Mouse (Mus musculus): ENCODE results near the gene Fbxo24. TPM values are rescaled to one million over a fixed set of nuclear protein-coding genes. Genes with fewer than 3 reads are reported as not detected.
"Not testable (repeated sequence)": the region's sequence is repeated elsewhere in the genome, so short reads cannot be mapped to it uniquely, and the experiment has no call there.

Gene Fbxo24
- polyA plus RNA-seq, 1 experiment from 2014 or later: 0.19 TPM

DNA sequence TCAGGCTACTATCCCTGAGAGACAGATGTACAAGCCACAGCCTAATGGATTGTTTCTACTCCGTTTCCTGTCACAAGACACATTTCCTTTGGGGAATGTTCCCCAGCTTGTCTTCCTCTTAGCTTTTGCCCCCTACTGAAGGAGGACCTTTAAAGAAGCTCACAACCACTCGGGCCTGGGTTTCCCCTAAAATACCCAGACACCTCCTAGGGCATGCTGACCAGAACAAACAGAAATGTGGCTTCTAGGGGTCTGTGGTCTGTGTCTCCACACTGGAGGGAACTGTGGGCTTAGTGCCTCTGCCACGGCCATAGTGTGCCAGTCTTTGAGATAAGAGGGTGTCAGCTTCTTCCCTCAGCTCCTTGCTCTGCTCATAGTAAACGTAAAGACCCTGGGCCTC, 2.8 kb upstream of the Fbxo24 start:
- no peak overlapping the region; the same call in 1 of the 2 replicates for H3K4me3 ChIP-seq (ENCODE audit: low read depth, low read length)
- H3K9ac ChIP-seq (replicated peaks; ENCODE audit: low read depth, low read length): no peak overlapping the region
- no peak for ATAC-seq (ENCODE audit: low read depth)
- 66% methylated on average over 4 of the region's 4 CpGs for WGBS
- H3K4me1 ChIP-seq (ENCODE audit: control insufficient read depth, insufficient read depth, low read length): peaks cover 26% of the 10 kb centered on the region
- peaks cover 12% of the 10 kb centered on the region; the same call in 1 of the 2 replicates for H3K36me3 ChIP-seq (ENCODE audit: control insufficient read depth, insufficient read depth, low read length)
- H3K9me3 ChIP-seq (ENCODE audit: control insufficient read depth, low read length): no peaks in the 10 kb centered on the region
- H3K27me3 ChIP-seq (ENCODE audit: control insufficient read depth, insufficient read depth, low read length): no peaks in the 10 kb centered on the region
- H3K4me2 ChIP-seq (ENCODE audit: low read depth, low read length): peak overlapping the region; percentile 91; the same call in 1 of the 2 replicates
- no peak overlapping the region for H3K27ac ChIP-seq (ENCODE audit: low read depth, low read length)

DNA sequence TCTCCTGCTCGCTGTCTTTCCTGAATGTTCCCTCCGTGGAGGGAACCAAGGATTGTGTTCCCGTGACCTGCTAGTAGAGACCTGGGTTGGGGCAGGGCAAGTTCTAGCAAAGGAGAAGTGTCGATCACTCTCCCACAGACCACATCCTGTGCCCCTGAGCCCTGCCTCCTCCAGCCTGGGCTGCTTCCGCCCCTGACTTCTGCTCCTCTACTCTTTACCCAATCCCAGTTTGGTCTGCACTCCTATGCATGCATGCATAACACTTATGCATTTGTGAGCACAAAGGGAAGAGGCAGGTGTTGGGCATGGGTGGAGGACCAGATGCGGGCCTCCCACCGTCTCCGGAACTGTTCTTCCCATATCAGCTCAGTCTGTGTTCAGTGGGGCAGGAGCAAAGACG, 2.4 kb upstream of the Fbxo24 start:
- no peaks in the 10 kb centered on the region for H3K9me3 ChIP-seq (ENCODE audit: control insufficient read depth, low read length)
- H3K4me2 ChIP-seq (ENCODE audit: low read depth, low read length): peak overlapping the region; percentile 91
- no peaks in the 10 kb centered on the region for H3K27me3 ChIP-seq (ENCODE audit: control insufficient read depth, insufficient read depth, low read length)
- peaks cover 12% of the 10 kb centered on the region; the same call in 1 of the 2 replicates for H3K36me3 ChIP-seq (ENCODE audit: control insufficient read depth, insufficient read depth, low read length)
- WGBS: 59% methylated on average over 9 of the region's 9 CpGs
- peak overlapping the region; percentile 52; the same call in 1 of the 2 replicates for H3K27ac ChIP-seq (ENCODE audit: low read depth, low read length)
- peaks cover 26% of the 10 kb centered on the region for H3K4me1 ChIP-seq (ENCODE audit: control insufficient read depth, insufficient read depth, low read length)
- no peak for ATAC-seq (ENCODE audit: low read depth)
- H3K4me3 ChIP-seq (ENCODE audit: low read depth, low read length): no peak overlapping the region; the same call in 1 of the 2 replicates
- H3K9ac ChIP-seq (replicated peaks; ENCODE audit: low read depth, low read length): 0 out of 2 replicates have a peak overlapping the region, but pooled peaks have one; percentile 37

DNA sequence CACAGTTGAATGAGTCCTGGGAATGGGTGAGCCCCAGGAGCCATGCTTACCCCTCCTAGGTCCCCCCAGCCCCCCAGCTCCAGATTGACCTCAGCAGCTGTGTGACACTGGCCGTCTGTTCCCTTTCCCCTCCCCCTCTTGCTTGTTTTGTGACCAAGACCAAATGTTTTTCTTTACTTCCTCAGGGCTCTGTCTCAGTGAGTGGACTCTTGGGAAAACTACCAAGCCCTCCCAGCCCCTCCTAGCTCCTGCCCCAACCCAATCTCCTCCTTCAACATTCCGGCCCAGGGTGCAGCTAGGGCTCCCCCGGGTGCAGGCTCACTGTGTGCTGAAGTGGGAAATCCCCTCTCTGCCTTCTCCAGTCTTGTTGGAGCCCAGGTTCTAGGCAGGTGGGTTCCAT, 1.8 kb upstream of the Fbxo24 start:
- 0 out of 2 replicates have a peak overlapping the region, but pooled peaks have one; percentile 37 for H3K9ac ChIP-seq (replicated peaks; ENCODE audit: low read depth, low read length)
- H3K27me3 ChIP-seq (ENCODE audit: control insufficient read depth, insufficient read depth, low read length): no peaks in the 10 kb centered on the region
- peaks cover 11% of the 10 kb centered on the region; the same call in 1 of the 2 replicates for H3K36me3 ChIP-seq (ENCODE audit: control insufficient read depth, insufficient read depth, low read length)
- no peak for ATAC-seq (ENCODE audit: low read depth)
- H3K9me3 ChIP-seq (ENCODE audit: control insufficient read depth, low read length): no peaks in the 10 kb centered on the region
- H3K4me3 ChIP-seq (ENCODE audit: low read depth, low read length): peak overlapping the region; percentile 82; the same call in 1 of the 2 replicates
- peaks cover 26% of the 10 kb centered on the region for H3K4me1 ChIP-seq (ENCODE audit: control insufficient read depth, insufficient read depth, low read length)
- H3K27ac ChIP-seq (ENCODE audit: low read depth, low read length): no peak overlapping the region
- H3K4me2 ChIP-seq (ENCODE audit: low read depth, low read length): peak overlapping the region; percentile 91
- 34% methylated on average over 3 of the region's 3 CpGs for WGBS

DNA sequence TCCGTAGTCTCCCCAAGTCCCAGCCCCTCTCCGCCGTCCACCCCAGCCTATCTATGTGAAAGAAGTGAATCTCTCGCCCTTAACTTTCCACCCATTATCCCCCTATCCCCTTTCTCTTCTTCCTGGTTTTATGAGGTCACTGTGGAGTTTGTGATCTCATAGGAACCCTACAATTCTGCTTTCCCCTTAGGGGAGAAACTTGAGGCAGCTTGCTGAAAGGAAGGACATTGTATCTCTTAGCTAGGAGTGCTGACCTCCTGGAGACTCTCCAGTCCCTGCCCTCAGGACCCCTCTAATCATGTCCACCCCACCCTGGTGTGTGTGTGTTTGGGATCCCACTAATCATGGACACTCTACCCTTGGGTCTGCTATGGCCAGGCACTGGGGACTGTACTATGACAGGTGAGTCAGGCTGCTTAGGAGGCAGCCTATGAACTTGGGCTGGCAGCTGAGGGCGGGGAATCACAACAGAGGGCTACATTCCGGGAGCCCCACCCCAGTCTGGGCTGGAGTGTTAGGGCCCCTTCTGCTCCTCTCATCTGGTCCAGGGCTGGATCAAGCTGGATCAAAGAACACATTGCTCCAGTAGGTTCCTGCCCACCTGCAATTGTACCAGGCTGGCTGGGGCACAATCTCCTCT, 1.2 kb upstream of the Fbxo24 start:
- ATAC-seq (ENCODE audit: low read depth): no peak
- no peaks in the 10 kb centered on the region for H3K9me3 ChIP-seq (ENCODE audit: control insufficient read depth, low read length)
- peak overlapping the region; percentile 91 for H3K4me2 ChIP-seq (ENCODE audit: low read depth, low read length)
- WGBS: 28% methylated on average over 6 of the region's 6 CpGs
- H3K9ac ChIP-seq (replicated peaks; ENCODE audit: low read depth, low read length): no peak overlapping the region; the same call in 1 of the 2 replicates
- H3K27me3 ChIP-seq (ENCODE audit: control insufficient read depth, insufficient read depth, low read length): no peaks in the 10 kb centered on the region
- no peak overlapping the region for H3K27ac ChIP-seq (ENCODE audit: low read depth, low read length)
- H3K4me3 ChIP-seq (ENCODE audit: low read depth, low read length): peak overlapping the region; percentile 82
- peaks cover 26% of the 10 kb centered on the region for H3K4me1 ChIP-seq (ENCODE audit: control insufficient read depth, insufficient read depth, low read length)
- H3K36me3 ChIP-seq (ENCODE audit: control insufficient read depth, insufficient read depth, low read length): 0 out of 2 replicates have a peak, but pooled peaks cover 6% of the 10 kb centered on the region

DNA sequence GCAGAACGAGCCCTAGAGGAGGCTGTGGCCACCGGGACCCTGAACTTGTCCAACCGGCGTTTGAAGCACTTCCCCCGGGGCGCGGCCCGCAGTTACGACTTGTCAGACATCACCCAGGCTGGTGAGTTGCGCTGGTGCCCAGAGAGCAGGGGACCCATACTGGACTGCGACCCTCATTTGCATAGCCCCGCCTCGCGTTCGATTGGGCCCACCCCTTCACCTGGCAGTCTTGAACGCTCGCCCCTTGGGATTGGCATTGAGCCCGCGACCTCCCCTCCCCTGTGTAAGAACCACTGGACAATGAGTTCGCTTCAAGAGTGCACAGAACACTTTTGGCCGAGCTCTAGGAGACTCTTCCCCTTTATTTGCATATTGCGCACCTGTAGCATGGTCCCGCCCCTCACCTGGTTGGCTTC, 512 bp upstream of the Fbxo24 start:
- under 1% methylated on average over 23 of the region's 23 CpGs for WGBS
- peaks cover 26% of the 10 kb centered on the region for H3K4me1 ChIP-seq (ENCODE audit: control insufficient read depth, insufficient read depth, low read length)
- peak overlapping the region; percentile 91 for H3K27ac ChIP-seq (ENCODE audit: low read depth, low read length)
- ATAC-seq (ENCODE audit: low read depth): peak; percentile 13
- H3K4me2 ChIP-seq (ENCODE audit: low read depth, low read length): peak overlapping the region; percentile 91
- 0 out of 2 replicates have a peak, but pooled peaks cover 6% of the 10 kb centered on the region for H3K36me3 ChIP-seq (ENCODE audit: control insufficient read depth, insufficient read depth, low read length)
- H3K27me3 ChIP-seq (ENCODE audit: control insufficient read depth, insufficient read depth, low read length): no peaks in the 10 kb centered on the region
- H3K9ac ChIP-seq (replicated peaks; ENCODE audit: low read depth, low read length): peak overlapping the region; percentile 82
- peak overlapping the region; percentile 82 for H3K4me3 ChIP-seq (ENCODE audit: low read depth, low read length)
- no peaks in the 10 kb centered on the region for H3K9me3 ChIP-seq (ENCODE audit: control insufficient read depth, low read length)

DNA sequence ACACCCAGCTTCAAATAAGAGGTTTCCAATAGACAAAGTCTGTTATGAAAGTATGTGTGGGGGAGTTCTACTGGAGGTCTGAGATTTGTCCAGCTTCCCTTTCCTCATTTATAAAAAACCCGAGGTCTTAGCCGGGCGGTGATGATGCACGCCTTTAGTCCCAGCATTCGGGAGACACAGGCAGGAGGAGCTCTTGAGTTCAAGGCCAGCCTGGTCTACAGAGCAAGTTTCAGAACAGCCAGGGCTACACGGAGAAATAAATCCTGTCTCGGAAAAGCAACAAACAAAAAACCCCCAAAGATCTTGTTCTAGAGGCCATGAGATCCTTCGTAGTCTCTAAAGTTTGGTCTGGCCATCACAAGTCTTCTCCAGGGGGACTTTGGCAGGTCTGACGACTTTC, 811 bp downstream of the Fbxo24 start:
- peak overlapping the region; percentile 54 for H3K9ac ChIP-seq (replicated peaks; ENCODE audit: low read depth, low read length)
- peak overlapping the region; percentile 68 for H3K4me2 ChIP-seq (ENCODE audit: low read depth, low read length)
- peak overlapping the region; percentile 88 for H3K27ac ChIP-seq (ENCODE audit: low read depth, low read length)
- peak overlapping the region; percentile 47 for H3K4me3 ChIP-seq (ENCODE audit: low read depth, low read length)
- H3K9me3 ChIP-seq (ENCODE audit: control insufficient read depth, low read length): no peaks in the 10 kb centered on the region
- no peaks in the 10 kb centered on the region for H3K36me3 ChIP-seq (ENCODE audit: control insufficient read depth, insufficient read depth, low read length)
- H3K4me1 ChIP-seq (ENCODE audit: control insufficient read depth, insufficient read depth, low read length): peaks cover 26% of the 10 kb centered on the region
- no peaks in the 10 kb centered on the region for H3K27me3 ChIP-seq (ENCODE audit: control insufficient read depth, insufficient read depth, low read length)
- WGBS: 2% methylated on average over 9 of the region's 9 CpGs
- no peak for ATAC-seq (ENCODE audit: low read depth)

DNA sequence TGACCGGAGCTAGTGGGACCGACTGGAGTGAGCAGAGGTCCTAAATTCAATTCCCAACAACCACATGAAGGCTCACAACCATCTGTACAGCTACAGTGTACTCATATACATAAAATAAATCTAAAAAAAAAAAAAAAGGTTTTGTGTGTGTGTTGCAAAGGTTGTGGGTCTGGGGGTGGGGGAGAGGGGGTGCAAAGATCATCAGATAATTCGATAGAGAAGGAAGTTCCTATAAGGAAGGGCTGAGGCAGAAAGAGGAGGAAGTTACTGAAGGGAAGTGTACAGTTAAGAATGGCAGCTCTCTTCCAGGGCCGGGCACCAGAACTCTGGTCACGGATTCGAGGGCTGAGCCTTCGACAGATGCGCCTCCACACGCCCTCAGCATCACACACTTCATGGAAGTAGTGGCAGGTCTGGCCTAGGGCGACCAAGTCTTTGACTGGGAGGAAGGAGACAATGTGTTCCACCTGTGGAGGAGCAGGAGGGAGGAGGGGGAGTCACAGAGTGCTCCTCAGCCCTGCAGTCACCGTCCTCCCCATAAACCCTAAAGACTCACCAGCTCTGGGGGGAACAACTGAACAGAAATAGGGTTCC, 4.8 kb downstream of the Fbxo24 start:
- H3K9ac ChIP-seq (replicated peaks; ENCODE audit: low read depth, low read length): no peak overlapping the region
- H3K4me2 ChIP-seq (ENCODE audit: low read depth, low read length): no peak overlapping the region
- H3K4me3 ChIP-seq (ENCODE audit: low read depth, low read length): no peak overlapping the region
- no peak for ATAC-seq (ENCODE audit: low read depth)
- H3K27ac ChIP-seq (ENCODE audit: low read depth, low read length): no peak overlapping the region
- no peaks in the 10 kb centered on the region for H3K9me3 ChIP-seq (ENCODE audit: control insufficient read depth, low read length)
- 91% methylated on average over 11 of the region's 11 CpGs for WGBS
- no peaks in the 10 kb centered on the region for H3K36me3 ChIP-seq (ENCODE audit: control insufficient read depth, insufficient read depth, low read length)
- no peaks in the 10 kb centered on the region for H3K27me3 ChIP-seq (ENCODE audit: control insufficient read depth, insufficient read depth, low read length)
- H3K4me1 ChIP-seq (ENCODE audit: control insufficient read depth, insufficient read depth, low read length): 0 out of 2 replicates have a peak, but pooled peaks cover 6% of the 10 kb centered on the region

DNA sequence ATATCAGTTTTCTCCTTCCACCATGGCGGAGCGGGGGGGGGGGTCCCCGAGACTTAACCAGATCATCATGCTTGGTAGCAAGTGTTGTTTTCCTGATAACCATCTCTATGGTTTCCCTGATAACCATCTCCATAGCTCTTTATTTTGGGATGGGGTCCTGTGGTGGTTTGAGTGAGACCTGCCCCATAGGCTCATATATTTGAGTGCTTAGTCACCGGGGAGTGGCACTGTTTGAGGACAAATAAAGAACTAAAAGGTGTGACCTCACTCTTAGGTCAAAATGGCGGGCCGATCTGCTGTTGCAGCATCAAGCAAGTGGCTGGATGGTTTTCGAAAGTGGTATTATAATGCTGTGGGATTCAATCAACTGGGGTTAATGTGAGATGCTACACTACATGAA, 13.5 kb downstream of the Fbxo24 start:
- no peaks in the 10 kb centered on the region for H3K4me1 ChIP-seq (ENCODE audit: control insufficient read depth, insufficient read depth, low read length)
- no peaks in the 10 kb centered on the region for H3K9me3 ChIP-seq (ENCODE audit: control insufficient read depth, low read length)
- H3K4me2 ChIP-seq (ENCODE audit: low read depth, low read length): no peak overlapping the region
- H3K9ac ChIP-seq (replicated peaks; ENCODE audit: low read depth, low read length): no peak overlapping the region
- H3K36me3 ChIP-seq (ENCODE audit: control insufficient read depth, insufficient read depth, low read length): no peaks in the 10 kb centered on the region
- 94% methylated on average over 7 of the region's 7 CpGs for WGBS
- no peaks in the 10 kb centered on the region for H3K27me3 ChIP-seq (ENCODE audit: control insufficient read depth, insufficient read depth, low read length)
- no peak for ATAC-seq (ENCODE audit: low read depth)
- H3K4me3 ChIP-seq (ENCODE audit: low read depth, low read length): no peak overlapping the region
- no peak overlapping the region for H3K27ac ChIP-seq (ENCODE audit: low read depth, low read length)

DNA sequence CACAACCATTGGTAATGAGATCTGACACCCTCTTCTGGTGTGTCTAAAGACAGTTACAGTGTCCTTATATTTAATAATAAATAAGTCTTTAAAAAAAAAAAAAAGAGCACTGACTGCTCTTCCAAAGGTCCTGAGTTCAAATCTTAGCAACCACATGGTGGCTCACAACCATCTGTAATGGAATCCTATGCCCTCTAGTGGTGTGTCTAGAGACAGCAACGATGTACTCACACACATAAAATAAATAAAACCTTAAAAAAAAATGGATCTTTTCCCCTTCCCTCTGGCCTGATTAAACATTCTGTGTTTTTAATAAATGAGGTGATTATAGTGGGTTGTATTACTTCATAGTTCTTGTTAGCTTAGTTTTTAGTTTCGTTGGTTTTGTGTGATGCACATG, 13.9 kb downstream of the Fbxo24 start:
- not testable (repeated sequence) for H3K36me3 ChIP-seq (ENCODE audit: control insufficient read depth, insufficient read depth, low read length); H3K27ac ChIP-seq (ENCODE audit: low read depth, low read length); H3K4me2 ChIP-seq (ENCODE audit: low read depth, low read length); H3K4me3 ChIP-seq (ENCODE audit: low read depth, low read length); H3K9ac ChIP-seq (replicated peaks; ENCODE audit: low read depth, low read length); ATAC-seq (ENCODE audit: low read depth); H3K4me1 ChIP-seq (ENCODE audit: control insufficient read depth, insufficient read depth, low read length); H3K9me3 ChIP-seq (ENCODE audit: control insufficient read depth, low read length); H3K27me3 ChIP-seq (ENCODE audit: control insufficient read depth, insufficient read depth, low read length)
- WGBS: 90% methylated on average over 2 of the region's 2 CpGs

All from neural tube, embryonic 14.5 days (tissue).